Mouse (Mus musculus) adrenal gland, adult 2 months (tissue): ENCODE results near the gene Gng11. TPM values are rescaled to one million over a fixed set of nuclear protein-coding genes. Genes with fewer than 3 reads are reported as not detected.

Experiments
- polyA plus RNA-seq: library from polyadenylated mRNA; depleted of rRNA; stranded (reverse); fragments of >200 nt; gene quantifications from 2 replicates; pipeline ENCODE4 v1.2.3, GENCODE M21; 2012; rRNA removed
- total RNA-seq, 2 experiments: library from RNA; stranded (reverse); gene quantifications; 2 replicates each; pipeline ENCODE4 v1.2.3; 2021

Gene Gng11
- total and polyA plus RNA-seq, 3 experiments: 8.8 to 37.6 (median 20.4) TPM

Other genes starting within 250 kb of the Gng11 start
- gene Calcr, start 239.2 kb upstream of the Gng11 start, total RNA-seq: not detected
- not detected in 2 replicates for gene Calcr, start 239.2 kb upstream of the Gng11 start, polyA plus RNA-seq
- gene Tfpi2, start 15.0 kb upstream of the Gng11 start, total RNA-seq: 1 to 10 TPM; 2.2 to 3.1 TPM
- gene Tfpi2, start 15.0 kb upstream of the Gng11 start, polyA plus RNA-seq: 1.1 and 1.4 TPM in 2 replicates
- not detected for gene Gngt1, start 10.1 kb upstream of the Gng11 start, total RNA-seq
- gene Gngt1, start 10.1 kb upstream of the Gng11 start, polyA plus RNA-seq: not detected in 2 replicates
- gene Bet1, start 83.1 kb downstream of the Gng11 start, total RNA-seq: 10 to 100 TPM; 49.2 to 60.6 TPM
- 15.4 and 22.9 TPM in 2 replicates for gene Bet1, start 83.1 kb downstream of the Gng11 start, polyA plus RNA-seq